Mouse (Mus musculus) heart, postnatal 0 days (tissue): Measurements from ENCODE around the gene Cyp4f16. TPM values are rescaled to one million over a fixed set of nuclear protein-coding genes. Genes with fewer than 3 reads are reported as not detected.
"Not testable (repeated sequence)": the region's sequence is repeated elsewhere in the genome, so short reads cannot be mapped to it uniquely, and the experiment has no call there.

ENCODE experiments used
- ATAC-seq: fragments of 200-750 bp; cut with Nextera tagmentation; 2 replicates; pipeline ENCODE4 v1.8.0; 2017; ENCODE audit warnings: low read depth, moderate number of reproducible peaks, moderate library complexity; ENCODE audit not compliant: insufficient read depth
- DNase-seq: peaks from one replicate; pipeline ENCODE4 v3.0.0-alpha.2; 2016; ENCODE audit warnings: low spot score
- H3K27ac ChIP-seq: fragments of 300-500 bp; sonication (generic); 2 replicates; pipeline ENCODE4 v1.5.1; 2014; ENCODE audit warnings: low read depth, mild to moderate bottlenecking
- H3K27me3 ChIP-seq: fragments of 300-500 bp; sonication (generic); 2 replicates; pipeline ENCODE4 v1.6.1; 2014; ENCODE audit warnings: low read length, mixed read lengths; ENCODE audit not compliant: control insufficient read depth, insufficient read depth
- H3K36me3 ChIP-seq: fragments of 300-500 bp; sonication (generic); replicated peaks from 2 replicates; pipeline ENCODE4 v1.6.1; 2014; ENCODE audit warnings: low read length, mixed read lengths; ENCODE audit not compliant: control insufficient read depth, insufficient read depth
- H3K4me1 ChIP-seq: fragments of 300-500 bp; sonication (generic); 2 replicates; pipeline ENCODE4 v1.6.1; 2014; ENCODE audit warnings: antibody characterized with exemption; ENCODE audit not compliant: control insufficient read depth, insufficient read depth
- H3K4me2 ChIP-seq: fragments of 300-500 bp; sonication (generic); 2 replicates; pipeline ENCODE4 v1.6.1; 2014; ENCODE audit warnings: low read depth, mild to moderate bottlenecking, low read length, moderate library complexity
- H3K4me3 ChIP-seq: fragments of 300-500 bp; sonication (generic); 2 replicates; pipeline ENCODE4 v1.5.1; 2014; ENCODE audit warnings: low read depth, low read length
- H3K9ac ChIP-seq: fragments of 300-500 bp; sonication (generic); replicated peaks from 2 replicates; pipeline ENCODE4 v1.6.1; 2014; ENCODE audit warnings: low read depth, low read length, mixed read lengths
- H3K9me3 ChIP-seq: fragments of 300-500 bp; sonication (generic); replicated peaks from 2 replicates; pipeline ENCODE4 v1.6.1; 2016; ENCODE audit warnings: low read length; ENCODE audit not compliant: control insufficient read depth
- CTCF ChIP-seq: IDR thresholded peaks from 2 replicates; pipeline ENCODE4 v1.5.1; 2016; ENCODE audit warnings: antibody characterized with exemption, control low read depth, low read depth
- EP300 ChIP-seq: IDR thresholded peaks from 2 replicates; pipeline ENCODE4 v1.6.1; 2016; ENCODE audit warnings: antibody characterized with exemption, low read depth
- WGBS: fragments of 180-500 bp; shearing (Covaris S2); extraction: QIAGEN DNeasy Blood & Tissue Kit; methylation state at CpG from one replicate; pipeline ENCODE4 v1.1.7; 2014; 5-methylcytosine and 5-hydroxymethylcytosine counted together
- polyA plus RNA-seq: library from polyadenylated mRNA; unstranded; fragments of >200 nt; fragmentation: Nextera tagmentation; extraction: Ambion mirVana; gene quantifications from 2 replicates; pipeline ENCODE4 v1.2.1, GENCODE M21; 2015
- total RNA-seq: library from RNA; depleted of rRNA; stranded (reverse); fragments of >200 nt; gene quantifications from 2 replicates; pipeline ENCODE4 v1.2.3, GENCODE M21; 2014; ENCODE audit warnings: low replicate concordance

Cyp4f16 gene
- total and polyA plus RNA-seq, 2 experiments from 2014 or later, result 16.2 to 18.7 TPM

DNA sequence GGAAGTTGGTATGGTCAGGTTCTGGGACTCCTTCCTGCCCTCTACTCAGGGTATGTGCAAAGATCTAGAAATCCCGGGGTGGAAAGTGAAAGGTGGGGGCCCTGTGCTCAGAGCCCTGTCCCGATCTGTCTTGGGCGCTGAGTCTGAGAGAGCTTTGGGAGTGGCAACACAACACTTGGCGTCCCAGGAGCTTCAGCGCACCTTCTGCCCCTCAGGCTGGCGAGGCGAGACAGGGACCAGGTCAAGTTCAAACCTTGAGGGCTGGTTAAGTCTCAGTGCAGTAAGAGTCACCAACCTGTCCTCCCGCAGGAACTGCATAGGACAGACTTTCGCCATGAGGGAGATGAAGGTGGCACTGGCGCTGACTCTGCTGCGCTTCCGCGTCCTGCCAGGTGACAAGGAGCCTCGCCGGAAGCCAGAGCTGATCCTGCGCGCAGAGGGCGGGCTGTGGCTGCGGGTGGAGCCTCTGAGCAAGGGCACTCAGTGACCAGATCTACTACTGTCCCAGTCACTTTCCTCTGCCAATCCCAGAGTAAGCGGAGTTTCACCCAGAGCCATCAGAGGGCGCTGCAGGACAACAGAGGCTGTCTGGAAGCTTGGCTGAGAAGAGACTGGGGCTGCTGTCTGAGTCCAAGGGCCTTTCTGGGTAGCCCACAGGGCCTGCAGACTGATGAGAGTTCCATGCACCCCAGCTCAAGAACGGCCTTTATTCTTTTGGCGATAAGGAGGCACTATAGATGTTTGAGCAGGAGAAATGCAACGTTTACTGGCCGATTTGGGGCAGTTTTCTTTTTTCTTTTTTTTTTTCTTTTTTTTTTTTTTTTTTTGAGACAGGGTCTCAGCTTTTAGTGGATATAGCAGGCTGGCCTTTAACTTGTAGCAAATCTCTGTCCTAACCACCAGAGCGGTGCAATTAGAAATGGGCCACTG is 7.7 kb upstream of the Cyp4f16 start:
- Histone ChIP-seq H3K9ac (peak overlapping the region; percentile 41), H3K36me3 (peaks cover 20% of the 10 kb centered on the region; the same call in 1 of the 2 replicates), H3K9me3 (no peaks in the 10 kb centered on the region), H3K4me3 (peak overlapping the region; percentile 34), H3K27me3 (no peaks in the 10 kb centered on the region), H3K4me2 (peak overlapping the region; percentile 60), H3K4me1 (peaks cover 4% of the 10 kb centered on the region; the same call in 1 of the 2 replicates), H3K27ac (peak overlapping the region; percentile 9; the same call in 1 of the 2 replicates)
- DNase-seq, result peak; percentile 84
- WGBS, result 16% methylated on average over 26 of the region's 26 CpGs
- TF ChIP-seq EP300 (no peak), CTCF (peak; percentile 96)
- ATAC-seq, result peak; percentile 94

DNA sequence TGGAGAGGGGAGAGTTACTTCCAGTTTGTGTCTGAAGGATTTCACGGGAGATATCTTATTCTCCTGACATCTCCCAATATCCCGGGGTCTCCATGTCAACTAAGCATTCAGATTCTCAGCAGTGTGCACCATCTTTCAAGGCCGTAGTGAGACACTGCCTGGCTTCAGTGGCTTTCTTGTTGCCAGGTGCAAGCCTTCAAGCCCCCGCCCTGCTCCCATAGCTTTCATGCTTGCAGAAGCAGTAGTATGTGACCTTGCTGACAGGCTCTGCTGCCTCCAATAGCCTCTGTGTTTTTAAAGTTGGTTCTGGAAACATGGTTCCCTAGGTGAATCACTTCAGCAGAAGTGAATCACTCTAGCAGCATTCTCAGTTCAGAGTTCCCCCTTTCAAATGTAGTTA is 4.0 kb upstream of the Cyp4f16 start:
- ATAC-seq, H3K4me3 ChIP-seq, H3K9me3 ChIP-seq, H3K27me3 ChIP-seq, H3K36me3 ChIP-seq, H3K4me2 ChIP-seq, H3K27ac ChIP-seq, DNase-seq, H3K9ac ChIP-seq: not testable (repeated sequence)
- 64% methylated on average over 4 of the region's 4 CpGs for WGBS
- H3K4me1 ChIP-seq, result peaks cover 26% of the 10 kb centered on the region; the same call in 1 of the 2 replicates

DNA sequence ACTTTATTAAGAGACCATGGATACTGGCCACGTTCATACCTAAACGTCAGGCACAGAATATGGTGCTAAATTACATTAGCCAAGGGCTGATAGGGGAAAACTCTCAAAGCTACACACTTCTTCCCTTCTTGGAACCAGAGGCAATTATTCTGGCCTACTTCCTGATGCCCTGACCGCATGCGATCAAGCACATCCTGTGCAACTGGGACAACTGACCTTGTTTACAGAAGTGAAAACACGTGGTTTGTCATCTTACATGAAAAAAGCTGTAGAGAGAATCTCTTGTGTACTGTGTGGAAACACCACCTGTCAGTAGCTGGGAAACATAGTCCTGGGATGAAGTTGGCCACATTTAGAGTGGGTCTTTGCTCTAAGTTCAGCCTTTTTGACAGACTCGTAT is 2.3 kb upstream of the Cyp4f16 start:
- H3K36me3 ChIP-seq, result no peaks in the 10 kb centered on the region
- DNase-seq (no peak), ATAC-seq (no peak)
- H3K4me3 ChIP-seq, result no peak overlapping the region
- no peak overlapping the region for H3K4me2 ChIP-seq
- H3K27me3 ChIP-seq, result no peaks in the 10 kb centered on the region
- TF ChIP-seq EP300, result no peak
- no peak for TF ChIP-seq CTCF
- H3K9ac ChIP-seq, result no peak overlapping the region
- 73% methylated on average over 6 of the region's 6 CpGs for WGBS
- no peaks in the 10 kb centered on the region for H3K9me3 ChIP-seq
- no peak overlapping the region for H3K27ac ChIP-seq
- peaks cover 21% of the 10 kb centered on the region; the same call in 1 of the 2 replicates for H3K4me1 ChIP-seq

- Histone ChIP-seq H3K9me3 (no peaks in the 10 kb centered on the region), H3K4me1 (peaks cover 21% of the 10 kb centered on the region; the same call in 1 of the 2 replicates), H3K36me3 (no peaks in the 10 kb centered on the region), H3K9ac (peak overlapping the region; percentile 37), H3K27me3 (no peaks in the 10 kb centered on the region), H3K4me3 (peak overlapping the region; percentile 50), H3K27ac (peak overlapping the region; percentile 74), H3K4me2 (peak overlapping the region; percentile 73)
- no peak for TF ChIP-seq EP300
- no peak for TF ChIP-seq CTCF
- DNase-seq (no peak), ATAC-seq (0 out of 2 replicates have a peak, but pooled peaks have one; percentile 22)
- WGBS, result 52% methylated on average over 5 of the region's 5 CpGs
These were observed 501 bp downstream of the Cyp4f16 start for GRCm38 (mm10) chr17:32536867-32537250.

- H3K36me3 ChIP-seq, DNase-seq, H3K27ac ChIP-seq, ATAC-seq, H3K4me2 ChIP-seq, H3K4me3 ChIP-seq, H3K27me3 ChIP-seq, H3K9ac ChIP-seq, H3K9me3 ChIP-seq, H3K4me1 ChIP-seq: not testable (repeated sequence)
- 90% methylated on average over 5 of the region's 5 CpGs for WGBS
These were observed 8.4 kb downstream of the Cyp4f16 start for GRCm38 (mm10) chr17:32544792-32545191.

- not testable (repeated sequence) for H3K27me3 ChIP-seq, H3K4me1 ChIP-seq, H3K36me3 ChIP-seq, ATAC-seq, DNase-seq, H3K27ac ChIP-seq, H3K9ac ChIP-seq, H3K9me3 ChIP-seq
- Histone ChIP-seq H3K4me2 (peak overlapping the region; percentile 49), H3K4me3 (peak overlapping the region; percentile 29; the same call in 1 of the 2 replicates)
- 80% methylated on average over 3 of the region's 3 CpGs for WGBS
These were observed 14.0 kb downstream of the Cyp4f16 start for GRCm38 (mm10) chr17:32550377-32550776.
